Comparison of ENCODE assay signal across 22 mouse cellular contexts in genomic region chr7:132702492-132703070, GRCm38 (mm10).
A peak's percentile ranks its signal among the peaks of the same experiment; 100 is the strongest.
DNase-seq lines count a peak whose midpoint lies in the region; ATAC-seq and TF ChIP-seq lines count a peak whose summit lies in the region.
"Had no signal": no experiment of that assay in that cellular context is flagged by ENCODE, and none has a peak within 500 bp of the region (broad histone marks: within the 10 kb centered on the region; RNA-seq: fewer than 3 reads in every experiment).

No protein-coding gene starts in this region.

- no peaks in the 10 kb centered on the region for H3K27me3 ChIP-seq in hindbrain, embryonic 10.5 days (ENCODE audit: insufficient read depth, poor library complexity, severe bottlenecking)
- H3K27me3 ChIP-seq in hindbrain, postnatal 0 days (ENCODE audit: insufficient read depth, low read length) = no peaks in the 10 kb centered on the region
- H3K27me3 ChIP-seq in stomach, postnatal 0 days (ENCODE audit: control insufficient read depth, insufficient read depth, low read length) = no peaks in the 10 kb centered on the region
- H3K27me3 ChIP-seq: forebrain, embryonic 15.5 days; intestine, embryonic 15.5 days; limb, embryonic 12.5 days had no signal

- no peak for DNase-seq in hindbrain, embryonic 10.5 days (ENCODE audit: low spot score)
- DNase-seq in hindbrain, postnatal 0 days (ENCODE audit: low spot score) = no peak
- no peak for DNase-seq in left cerebral cortex, adult 2 months (ENCODE audit: extremely low spot score in 1 of 2, low spot score in 2 of 2)
- no peak for DNase-seq in left cerebral cortex, postnatal 25 days (ENCODE audit: low spot score in 2 of 2)
- DNase-seq in brain, adult 2 months (ENCODE audit: low read depth, low spot score) = peak; percentile 89
- DNase-seq in stomach, postnatal 0 days (ENCODE audit: low spot score) = no peak
- no peak for DNase-seq in MN1 (ENCODE audit: low spot score)
- DNase-seq in urinary bladder, adult 2 months (ENCODE audit: low spot score) = no peak
- DNase-seq: adrenal gland, postnatal 25 days; cerebellum, adult 2 months; cerebellum, postnatal 14 days; heart, postnatal 14 days; kidney, adult 2 months; kidney, postnatal 36 days; lung, postnatal 36 days; right cerebral cortex, postnatal 4 days had no signal

- no peak overlapping the region for H3K4me3 ChIP-seq in hindbrain, embryonic 10.5 days
- no peak overlapping the region for H3K4me3 ChIP-seq in hindbrain, postnatal 0 days (ENCODE audit: low read length)
- H3K4me3 ChIP-seq in left cerebral cortex, adult 2 months = no peak overlapping the region
- H3K4me3 ChIP-seq in stomach, postnatal 0 days (ENCODE audit: low read depth, low read length) = no peak overlapping the region
- H3K4me3 ChIP-seq: forebrain, embryonic 15.5 days; intestine, embryonic 15.5 days; limb, embryonic 12.5 days had no signal

- peaks cover 28% of the 10 kb centered on the region for H3K4me1 ChIP-seq in hindbrain, embryonic 10.5 days (replicated peaks)
- no peaks in the 10 kb centered on the region for H3K4me1 ChIP-seq in hindbrain, postnatal 0 days (ENCODE audit: insufficient read depth, low read length)
- 0 out of 2 replicates have a peak, but pooled peaks cover 2% of the 10 kb centered on the region for H3K4me1 ChIP-seq in stomach, postnatal 0 days (replicated peaks; ENCODE audit: control insufficient read depth, insufficient read depth)
- H3K4me1 ChIP-seq: forebrain, embryonic 15.5 days had no signal

- peak overlapping the region; percentile 5 for H3K27ac ChIP-seq in hindbrain, embryonic 10.5 days
- no peak overlapping the region for H3K27ac ChIP-seq in hindbrain, postnatal 0 days
- peak overlapping the region; percentile 47; the same call in 1 of the 2 replicates for H3K27ac ChIP-seq in left cerebral cortex, adult 2 months
- no peak overlapping the region for H3K27ac ChIP-seq in stomach, postnatal 0 days (replicated peaks)
- H3K27ac ChIP-seq: forebrain, embryonic 15.5 days; intestine, embryonic 15.5 days; limb, embryonic 12.5 days had no signal

- no peak for ATAC-seq in hindbrain, postnatal 0 days
- peak; percentile 11 for ATAC-seq in stomach, postnatal 0 days (ENCODE audit: low FRiP score, low TSS enrichment)
- ATAC-seq: forebrain, embryonic 15.5 days; hindbrain, embryonic 16.5 days; intestine, embryonic 15.5 days; midbrain, embryonic 16.5 days had no signal

- intact Hi-C loops in left cerebral cortex, adult 2 months (cut with DNase I) = no loop called here
- intact Hi-C loops in left cerebral cortex, postnatal 25 days (cut with DNase I) = no loop called here

- H3K9me3 ChIP-seq in hindbrain, embryonic 10.5 days = no peaks in the 10 kb centered on the region
- no peaks in the 10 kb centered on the region for H3K9me3 ChIP-seq in hindbrain, postnatal 0 days (ENCODE audit: low read length)
- H3K9me3 ChIP-seq in stomach, postnatal 0 days (ENCODE audit: control insufficient read depth, low read length) = no peaks in the 10 kb centered on the region
- H3K9me3 ChIP-seq: forebrain, embryonic 15.5 days; intestine, embryonic 15.5 days; limb, embryonic 12.5 days had no signal

- no peaks in the 10 kb centered on the region for H3K36me3 ChIP-seq in hindbrain, embryonic 10.5 days
- no peaks in the 10 kb centered on the region for H3K36me3 ChIP-seq in hindbrain, postnatal 0 days (ENCODE audit: insufficient read depth, low read length)
- no peaks in the 10 kb centered on the region for H3K36me3 ChIP-seq in stomach, postnatal 0 days (ENCODE audit: control insufficient read depth, insufficient read depth, low read length)
- H3K36me3 ChIP-seq: forebrain, embryonic 15.5 days; intestine, embryonic 15.5 days; limb, embryonic 12.5 days had no signal

- no peak for TF ChIP-seq CTCF in hindbrain, postnatal 0 days (IDR thresholded peaks at IDR 0.05; ENCODE audit: low read depth)
- no peak for TF ChIP-seq CTCF in left cerebral cortex, adult 2 months (IDR thresholded peaks at IDR 0.05)
- no peak for TF ChIP-seq CTCF in stomach, postnatal 0 days (IDR thresholded peaks at IDR 0.05; ENCODE audit: low read depth)

- no peak overlapping the region for H3K4me2 ChIP-seq in hindbrain, postnatal 0 days (ENCODE audit: low read depth, low read length)
- no peak overlapping the region for H3K4me2 ChIP-seq in stomach, postnatal 0 days (replicated peaks; ENCODE audit: low read depth)
- H3K4me2 ChIP-seq: forebrain, embryonic 15.5 days; intestine, embryonic 15.5 days; limb, embryonic 12.5 days; midbrain, embryonic 11.5 days had no signal

- TF ChIP-seq EP300 in stomach, postnatal 0 days (optimal IDR thresholded peaks at IDR 0.05) = no peak

- no peak overlapping the region for H3K9ac ChIP-seq in hindbrain, postnatal 0 days (replicated peaks; ENCODE audit: low read length)
- H3K9ac ChIP-seq in stomach, postnatal 0 days (ENCODE audit: low read length) = no peak overlapping the region
- H3K9ac ChIP-seq: forebrain, embryonic 15.5 days; intestine, embryonic 15.5 days; limb, embryonic 12.5 days had no signal

- WGBS in hindbrain, embryonic 10.5 days = 78% methylated on average over 5 of the region's 5 CpGs
- 72% methylated on average over 5 of the region's 5 CpGs for WGBS in hindbrain, postnatal 0 days
- WGBS in stomach, postnatal 0 days = 67% methylated on average over 5 of the region's 5 CpGs

Comparison
In these comparisons a context has a peak if more than half of its experiments do, and no peak if none do; other contexts are left out.
1. H3K27ac ChIP-seq: peak in hindbrain, embryonic 10.5 days (single experiment) and left cerebral cortex, adult 2 months (single experiment); none in hindbrain, postnatal 0 days (single experiment) and stomach, postnatal 0 days (single experiment).